Mouse (Mus musculus): ENCODE results near the gene Pdha2.
A peak's percentile ranks its signal among the peaks of the same experiment; 100 is the strongest.

DNA sequence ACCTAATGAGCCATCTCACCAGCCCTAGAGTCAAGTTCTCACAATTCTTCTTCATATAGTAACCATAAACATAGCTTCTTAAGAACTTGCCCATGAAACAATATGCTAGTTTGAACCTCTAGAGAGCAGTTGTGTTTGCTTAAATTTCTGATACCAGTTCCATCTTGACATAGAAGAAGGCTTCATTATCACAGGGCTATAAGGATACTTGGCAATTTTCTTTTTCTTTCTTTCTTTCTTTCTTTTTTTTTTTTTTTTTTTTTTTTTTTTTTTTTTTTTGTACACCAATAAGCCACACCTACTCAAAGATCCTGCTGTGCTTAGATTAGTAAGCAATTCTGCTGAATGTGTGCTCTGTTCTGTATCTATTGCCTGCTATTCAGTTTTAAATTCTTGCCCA lies 2.0 kb upstream of the Pdha2 start:
- TF ChIP-seq KAT2A (conservative IDR thresholded peaks at IDR 0.05; ENCODE audit: low read depth, low read length) (no peak), MEF2A (IDR thresholded peaks at IDR 0.05; ENCODE audit: extremely low read depth, insufficient replicate concordance, low read depth, low read length, poor library complexity, severe bottlenecking) (no peak), MAX (IDR thresholded peaks at IDR 0.05; ENCODE audit: low read length) (no peak), POLR2A (IDR thresholded peaks at IDR 0.05; ENCODE audit: control insufficient read depth in 1 of 2, insufficient read depth in 1 of 2, low read depth in 1 of 2, low read length in 2 of 2, poor library complexity in 1 of 2) (no peak), CTCF (IDR thresholded peaks at IDR 0.05 in 2 of 3, conservative IDR thresholded peaks at IDR 0.05 in 1 of 3; ENCODE audit: control insufficient read depth in 1 of 3, insufficient read depth in 1 of 3, low read depth in 2 of 3, low read length in 3 of 3, poor library complexity in 1 of 3, severe bottlenecking in 1 of 3) (no peak), USF2 (IDR thresholded peaks at IDR 0.05; ENCODE audit: borderline replicate concordance in 1 of 2, insufficient read depth in 1 of 2, low read depth in 1 of 2, low read length in 2 of 2) (no peak), SIN3A (IDR thresholded peaks at IDR 0.05; ENCODE audit: low read length) (no peak), POLR2AphosphoS5 (IDR thresholded peaks at IDR 0.05; ENCODE audit: borderline replicate concordance, low read depth, low read length) (no peak), MXI1 (IDR thresholded peaks at IDR 0.05; ENCODE audit: low read depth, low read length) (no peak), USF1 (IDR thresholded peaks at IDR 0.05; ENCODE audit: low read depth, low read length) (no peak), RAD21 (IDR thresholded peaks at IDR 0.05; ENCODE audit: low read depth, low read length) (no peak), ZNF384 (IDR thresholded peaks at IDR 0.05; ENCODE audit: low read depth, low read length) (peak; percentile 67), CHD2 (IDR thresholded peaks at IDR 0.05; ENCODE audit: low read length) (no peak), GATA1 (IDR thresholded peaks at IDR 0.05; ENCODE audit: low read depth, low read length) (no peak)
